Mouse (Mus musculus) lung, adult 2 months (tissue): ENCODE data around the gene Por.

Experiments used
- CTCF ChIP-seq: fragments of 200-500 bp; IDR thresholded peaks from 2 replicates; pipeline ENCODE4 v1.5.1; 2011; ENCODE audit warnings: mild to moderate bottlenecking, low read length, control low read depth; ENCODE audit not compliant: insufficient read depth
- POLR2A ChIP-seq: fragments of 200-500 bp; IDR thresholded peaks from 2 replicates; pipeline ENCODE4 v1.6.1; 2011; ENCODE audit warnings: low read depth, mild to moderate bottlenecking, control low read depth, low read length, borderline replicate concordance; ENCODE audit errors: extremely low read depth

DNA sequence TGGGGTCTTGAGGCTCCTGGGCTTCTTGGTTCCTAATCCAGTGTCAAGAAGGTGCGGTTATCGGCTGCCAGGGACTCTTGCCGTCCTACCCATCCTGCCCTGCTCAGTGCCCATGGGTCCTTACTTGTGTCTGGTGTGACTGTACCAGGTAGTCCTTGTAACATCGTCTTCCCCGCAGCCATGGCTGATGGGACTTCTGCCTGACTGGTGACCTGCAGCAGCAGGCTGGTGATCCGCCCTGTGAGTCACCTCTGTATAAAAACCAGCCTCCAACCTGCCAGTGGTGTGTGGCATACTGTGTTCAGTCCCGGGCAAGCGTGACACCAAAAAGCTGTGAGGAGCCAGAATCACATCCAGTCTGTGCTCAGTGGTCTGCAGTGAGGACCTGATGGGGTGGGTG lies 26.0 kb upstream of the Por start:
- TF ChIP-seq POLR2A = no peak
- TF ChIP-seq CTCF = no peak
